Mouse (Mus musculus): ENCODE results near the gene Brca2. TPM values are rescaled to one million over a fixed set of nuclear protein-coding genes. Genes with fewer than 3 reads are reported as not detected.

Brca2 gene
- polyA plus RNA-seq, 1 experiment from 2014 or later, result 5.3 TPM

GRCm38 (mm10) chr5:150593756-150594648 is 71.6 kb downstream of the Brca2 start:
- WGBS, result under 1% methylated on average over 58 of the region's 102 CpGs
- no peaks in the 10 kb centered on the region for H3K9me3 ChIP-seq (ENCODE audit: low read length)
- H3K27me3 ChIP-seq (replicated peaks; ENCODE audit: insufficient read depth, low read length), result no peaks in the 10 kb centered on the region
- peak overlapping the region; percentile 91 for H3K4me3 ChIP-seq (ENCODE audit: low read depth, low read length)
- peak overlapping the region; percentile 77 for H3K9ac ChIP-seq (replicated peaks; ENCODE audit: low read depth)
- DNase-seq (ENCODE audit: low spot score) (peak; percentile 55), ATAC-seq (peak; percentile 80)
- H3K27ac ChIP-seq (ENCODE audit: low read length), result peak overlapping the region; percentile 74
- TF ChIP-seq EP300 (IDR thresholded peaks at IDR 0.05) (no peak), CTCF (IDR thresholded peaks at IDR 0.05) (no peak)
- H3K4me1 ChIP-seq (ENCODE audit: insufficient read depth, low read depth, low read length), result 0 out of 2 replicates have a peak, but pooled peaks cover 3% of the 10 kb centered on the region
- H3K4me2 ChIP-seq (replicated peaks; ENCODE audit: low read depth, low read length), result peak overlapping the region; percentile 99
- no peaks in the 10 kb centered on the region for H3K36me3 ChIP-seq (ENCODE audit: insufficient read depth, low read length)

- Histone ChIP-seq H3K9ac (replicated peaks; ENCODE audit: low read depth) (peak overlapping the region; percentile 77), H3K9me3 (ENCODE audit: low read length) (no peaks in the 10 kb centered on the region), H3K36me3 (ENCODE audit: insufficient read depth, low read length) (no peaks in the 10 kb centered on the region), H3K4me2 (replicated peaks; ENCODE audit: low read depth, low read length) (peak overlapping the region; percentile 99), H3K27ac (ENCODE audit: low read length) (peak overlapping the region; percentile 26; the same call in 1 of the 2 replicates), H3K27me3 (replicated peaks; ENCODE audit: insufficient read depth, low read length) (no peaks in the 10 kb centered on the region), H3K4me3 (ENCODE audit: low read depth, low read length) (peak overlapping the region; percentile 91), H3K4me1 (ENCODE audit: insufficient read depth, low read depth, low read length) (0 out of 2 replicates have a peak, but pooled peaks cover 3% of the 10 kb centered on the region)
- whole genome bisulfite sequencing, result 8% methylated on average over 17 of the region's 17 CpGs
- DNase-seq (ENCODE audit: low spot score), result no peak
- TF ChIP-seq CTCF (IDR thresholded peaks at IDR 0.05) (no peak), EP300 (IDR thresholded peaks at IDR 0.05) (no peak)
- ATAC-seq, result no peak
Observed at GRCm38 (mm10) chr5:150594649-150595339, 72.4 kb downstream of the Brca2 start.

- Histone ChIP-seq H3K4me1 (ENCODE audit: insufficient read depth, low read depth, low read length) (0 out of 2 replicates have a peak, but pooled peaks cover 3% of the 10 kb centered on the region), H3K27me3 (replicated peaks; ENCODE audit: insufficient read depth, low read length) (no peaks in the 10 kb centered on the region), H3K27ac (ENCODE audit: low read length) (no peak overlapping the region), H3K9ac (replicated peaks; ENCODE audit: low read depth) (no peak overlapping the region), H3K9me3 (ENCODE audit: low read length) (no peaks in the 10 kb centered on the region), H3K4me3 (ENCODE audit: low read depth, low read length) (no peak overlapping the region), H3K4me2 (replicated peaks; ENCODE audit: low read depth, low read length) (no peak overlapping the region), H3K36me3 (ENCODE audit: insufficient read depth, low read length) (no peaks in the 10 kb centered on the region)
- 51% methylated on average over 11 of the region's 11 CpGs for WGBS
- ATAC-seq (no peak), DNase-seq (ENCODE audit: low spot score) (peak; percentile 47)
- no peak for TF ChIP-seq CTCF (IDR thresholded peaks at IDR 0.05)
- TF ChIP-seq EP300 (IDR thresholded peaks at IDR 0.05), result no peak
Observed at GRCm38 (mm10) chr5:150595366-150596016, 73.1 kb downstream of the Brca2 start.

GRCm38 (mm10) chr5:150597088-150597487 is 74.7 kb downstream of the Brca2 start, which contains the start of gene N4bp2l1:
Gene N4bp2l1 (minus strand): TSS chr5:150597188.
- Histone ChIP-seq H3K4me1 (ENCODE audit: insufficient read depth, low read depth, low read length) (0 out of 2 replicates have a peak, but pooled peaks cover 3% of the 10 kb centered on the region), H3K36me3 (ENCODE audit: insufficient read depth, low read length) (no peaks in the 10 kb centered on the region), H3K27me3 (replicated peaks; ENCODE audit: insufficient read depth, low read length) (no peaks in the 10 kb centered on the region), H3K9ac (replicated peaks; ENCODE audit: low read depth) (no peak within 1 kb of the TSS), H3K27ac (ENCODE audit: low read length) (no peak within 1 kb of the TSS), H3K4me3 (ENCODE audit: low read depth, low read length) (no peak within 1 kb of the TSS), H3K4me2 (replicated peaks; ENCODE audit: low read depth, low read length) (no peak within 1 kb of the TSS), H3K9me3 (ENCODE audit: low read length) (no peaks in the 10 kb centered on the region)
- ATAC-seq (no peak), DNase-seq (ENCODE audit: low spot score) (no peak)
- TF ChIP-seq EP300 (IDR thresholded peaks at IDR 0.05) (no peak), CTCF (IDR thresholded peaks at IDR 0.05) (no peak)
- 68% methylated on average over 7 of the region's 7 CpGs for WGBS

- H3K4me3 ChIP-seq (ENCODE audit: low read depth, low read length), result no peak overlapping the region
- TF ChIP-seq EP300 (IDR thresholded peaks at IDR 0.05) (no peak), CTCF (IDR thresholded peaks at IDR 0.05) (no peak)
- H3K4me2 ChIP-seq (replicated peaks; ENCODE audit: low read depth, low read length), result no peak overlapping the region
- H3K27ac ChIP-seq (ENCODE audit: low read length), result no peak overlapping the region
- DNase-seq (ENCODE audit: low spot score) (no peak), ATAC-seq (no peak)
- no peaks in the 10 kb centered on the region for H3K27me3 ChIP-seq (replicated peaks; ENCODE audit: insufficient read depth, low read length)
- H3K9ac ChIP-seq (replicated peaks; ENCODE audit: low read depth), result no peak overlapping the region
- H3K36me3 ChIP-seq (ENCODE audit: insufficient read depth, low read length), result no peaks in the 10 kb centered on the region
- 47% methylated on average over 21 of the region's 21 CpGs for WGBS
- 0 out of 2 replicates have a peak, but pooled peaks cover 3% of the 10 kb centered on the region for H3K4me1 ChIP-seq (ENCODE audit: insufficient read depth, low read depth, low read length)
- H3K9me3 ChIP-seq (ENCODE audit: low read length), result no peaks in the 10 kb centered on the region
Observed at GRCm38 (mm10) chr5:150598202-150599119, 76.0 kb downstream of the Brca2 start.

Measured in lung, postnatal 0 days (tissue).